Mouse (Mus musculus) retina, postnatal 1 day (tissue): ENCODE results near the gene Ptms.

Experiments
- DNase-seq: peaks from one replicate; pipeline ENCODE4 v3.0.0-alpha.2; 2012

Gene Ptms

DNA sequence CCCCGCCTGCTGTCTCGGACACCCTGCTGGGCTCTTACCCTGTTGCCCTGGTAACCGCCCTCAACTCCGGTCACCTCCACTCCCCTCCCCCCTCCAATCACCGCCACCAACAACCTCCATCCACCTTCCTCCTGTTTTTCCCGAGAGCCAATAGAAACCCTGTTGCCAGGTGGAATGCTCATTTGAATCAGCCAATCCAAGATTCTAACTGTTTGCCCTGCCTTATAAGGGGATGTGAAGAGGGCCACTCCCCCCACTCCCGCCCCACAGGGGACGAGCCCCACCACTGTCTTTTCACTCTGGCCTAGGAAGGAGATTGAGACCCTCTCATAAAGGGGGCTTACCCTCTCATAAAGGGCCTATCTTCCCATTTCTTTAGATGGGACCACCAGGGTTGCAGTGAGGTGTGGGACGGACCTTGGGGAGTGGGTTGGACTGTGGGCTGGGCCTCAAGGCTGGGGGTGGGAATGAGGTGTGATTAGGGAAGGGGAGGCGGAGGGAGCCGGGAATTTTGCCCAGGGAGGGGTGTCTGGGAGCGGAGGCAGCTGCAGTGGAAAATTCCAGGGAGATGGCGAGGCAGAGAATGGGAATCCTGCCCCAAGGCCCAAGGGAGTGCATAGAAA, at the start of gene Ptms:
TSS of gene Ptms (minus strand) at position 409 of the 623 bp plus-strand sequence.
- DNase-seq: peak; percentile 98

DNA sequence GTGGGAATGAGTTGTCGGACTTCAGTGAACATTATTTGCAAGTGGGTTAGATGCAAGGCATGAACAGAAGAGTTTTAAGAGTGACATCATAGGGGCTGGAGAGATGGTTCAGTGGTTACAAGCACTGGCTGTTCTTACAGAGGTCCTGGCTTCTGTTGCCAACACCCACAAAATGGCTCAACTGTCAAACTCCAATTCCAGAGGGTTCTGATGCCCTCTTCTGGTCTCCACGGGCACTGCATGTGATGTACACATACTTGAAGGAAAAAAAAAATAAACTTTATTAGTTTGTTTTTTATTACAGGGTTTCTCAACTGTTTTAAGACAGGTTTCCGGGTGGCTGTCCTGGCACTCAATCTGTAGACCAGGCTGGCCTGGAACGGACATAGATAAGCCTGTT, 47.9 kb upstream of the Ptms start:
- DNase-seq: peak; percentile 68

DNA sequence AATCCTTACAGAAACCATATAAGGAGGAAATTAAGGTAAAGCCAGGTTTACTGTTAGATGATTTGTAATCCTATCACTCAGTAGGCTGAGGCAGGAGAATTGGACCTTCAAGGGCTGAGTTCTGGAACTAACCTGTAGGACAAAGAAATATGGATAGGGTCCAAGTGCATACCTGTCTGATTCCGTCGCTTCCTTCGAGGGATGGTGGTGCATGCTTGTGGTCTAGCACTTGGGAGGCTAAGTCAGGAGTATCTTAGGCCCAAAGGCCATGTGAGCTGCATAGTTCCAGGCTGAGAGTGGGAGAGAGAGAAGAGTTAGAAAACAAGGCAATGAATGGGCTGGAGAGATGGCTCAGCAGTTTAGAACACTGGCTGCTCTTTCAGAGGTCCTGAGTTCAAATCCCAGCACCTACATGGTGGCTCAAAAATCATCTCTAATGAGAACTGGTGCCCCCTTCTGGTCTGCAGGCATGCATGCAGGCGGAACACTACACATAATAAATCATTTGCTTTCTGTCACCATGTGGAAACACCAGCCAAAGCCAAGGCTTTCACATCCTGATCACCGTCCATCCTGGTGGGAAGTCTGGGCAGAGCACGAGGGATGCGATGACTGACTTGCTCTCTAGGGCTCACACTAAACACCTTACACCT, 46.7 kb upstream of the Ptms start:
- peak; percentile 23 for DNase-seq

DNA sequence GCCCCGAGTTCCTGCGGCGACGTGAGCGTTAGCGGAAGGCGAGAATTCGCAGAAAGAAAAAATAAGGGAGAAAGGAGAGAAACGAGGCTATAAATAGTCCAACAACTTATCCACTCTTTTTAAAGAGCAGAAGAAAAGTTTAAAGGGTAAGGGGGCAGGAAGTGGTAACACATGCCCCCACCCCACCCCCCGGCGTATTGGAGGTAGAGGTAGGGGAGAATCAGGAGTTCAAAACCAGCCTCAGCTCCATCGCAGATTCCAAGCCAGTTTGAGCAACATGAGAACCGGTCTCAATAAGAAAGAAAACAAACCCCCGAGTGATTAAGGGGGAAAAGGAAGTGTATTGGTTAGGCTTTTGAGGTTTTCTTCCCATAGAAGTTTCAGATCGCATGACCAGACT, 45.8 kb upstream of the Ptms start:
- DNase-seq: no peak

DNA sequence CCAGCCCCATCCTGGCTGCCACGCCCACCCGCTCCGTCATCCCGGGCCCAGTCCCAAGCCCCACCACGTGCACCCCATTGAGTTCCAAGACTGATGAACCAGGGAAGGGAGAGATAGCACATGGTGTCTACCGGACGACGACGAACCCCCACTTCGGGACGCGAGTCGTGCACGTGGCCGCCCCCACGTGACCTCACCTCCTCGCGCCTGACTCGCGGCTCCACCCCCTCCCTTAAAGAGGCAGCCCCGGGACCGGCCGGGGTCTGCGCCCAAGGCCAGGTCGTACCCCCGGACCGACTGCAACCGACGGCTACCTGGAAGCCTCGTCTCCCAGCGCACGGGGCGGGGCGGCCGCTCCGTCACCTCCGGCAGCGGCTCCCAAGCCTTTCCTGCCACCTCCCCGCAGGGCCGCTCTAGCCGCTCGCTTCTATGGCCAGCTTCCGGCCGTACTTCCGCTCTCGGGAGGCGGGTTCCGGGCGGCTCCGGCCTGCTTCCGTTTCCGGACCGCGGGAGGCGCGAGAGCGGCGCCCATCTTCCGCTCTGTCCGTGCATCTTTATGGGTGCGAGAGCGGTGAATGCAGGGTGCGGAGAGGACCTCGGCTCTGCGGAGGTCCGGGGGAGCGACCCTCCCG, 45.3 kb upstream of the Ptms start, which contains the start of gene Cops7a:
TSS of gene Cops7a (minus strand) at position 451 of the 632 bp plus-strand sequence.
- peak; percentile 98 for DNase-seq

DNA sequence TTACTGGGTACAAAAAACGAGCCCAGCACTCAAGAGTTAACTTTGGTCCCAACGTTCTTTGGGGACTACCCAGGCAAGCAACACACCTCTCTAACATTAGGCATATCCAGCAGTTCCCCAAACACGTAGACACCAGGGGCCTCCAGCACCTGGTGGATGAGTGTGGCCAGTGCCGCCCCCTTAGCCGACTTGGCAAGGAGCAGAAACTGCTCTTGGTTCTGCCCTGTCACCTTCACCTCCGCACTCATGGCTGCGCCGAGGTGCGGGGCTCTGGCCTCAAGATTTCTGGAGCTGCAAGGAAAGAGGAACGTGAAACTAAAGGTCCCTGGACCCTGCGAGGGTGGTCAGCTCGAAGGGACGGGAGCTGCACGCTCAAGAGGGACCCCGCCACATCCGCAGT, 44.7 kb upstream of the Ptms start:
- no peak for DNase-seq

DNA sequence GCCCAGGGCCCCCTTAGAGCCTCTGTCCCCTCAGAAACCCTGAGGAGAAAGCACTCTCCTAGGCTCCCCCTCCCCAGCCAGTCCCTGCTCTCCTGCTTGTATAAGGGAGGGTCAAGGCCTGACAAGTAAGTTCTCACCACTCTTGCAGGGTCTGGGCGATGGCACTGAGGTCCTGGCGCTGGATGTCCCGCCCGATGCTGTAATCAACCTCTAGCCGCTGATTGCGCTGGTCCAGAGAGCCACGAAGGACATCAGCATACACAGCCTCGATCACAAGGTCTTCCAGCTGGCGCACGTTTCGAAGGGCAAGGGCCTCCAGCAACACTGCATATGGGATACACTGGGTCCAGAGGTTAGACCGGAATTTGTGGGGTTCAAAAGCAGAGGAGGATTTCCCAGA, 41.1 kb upstream of the Ptms start:
- DNase-seq: no peak

DNA sequence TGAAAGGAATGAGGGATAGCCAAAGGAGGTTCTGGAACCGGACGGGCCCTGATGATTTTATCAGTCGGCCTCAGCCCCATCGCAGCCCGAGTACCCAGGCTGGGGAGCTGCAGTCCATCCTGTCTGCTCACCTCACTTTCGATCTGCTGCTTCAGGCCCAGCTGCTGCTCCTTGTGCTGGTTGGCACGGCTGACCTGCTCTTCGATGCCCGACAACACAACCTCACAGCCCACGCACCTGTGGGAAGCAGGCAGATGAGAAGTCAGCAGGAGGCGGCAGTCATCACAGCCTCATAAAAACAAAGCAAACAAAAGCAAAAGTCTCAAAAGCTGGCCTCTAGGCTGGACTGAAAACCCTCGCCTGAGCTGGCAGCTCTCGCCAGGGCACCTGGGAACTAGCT, 40.1 kb upstream of the Ptms start:
- DNase-seq: no peak

DNA sequence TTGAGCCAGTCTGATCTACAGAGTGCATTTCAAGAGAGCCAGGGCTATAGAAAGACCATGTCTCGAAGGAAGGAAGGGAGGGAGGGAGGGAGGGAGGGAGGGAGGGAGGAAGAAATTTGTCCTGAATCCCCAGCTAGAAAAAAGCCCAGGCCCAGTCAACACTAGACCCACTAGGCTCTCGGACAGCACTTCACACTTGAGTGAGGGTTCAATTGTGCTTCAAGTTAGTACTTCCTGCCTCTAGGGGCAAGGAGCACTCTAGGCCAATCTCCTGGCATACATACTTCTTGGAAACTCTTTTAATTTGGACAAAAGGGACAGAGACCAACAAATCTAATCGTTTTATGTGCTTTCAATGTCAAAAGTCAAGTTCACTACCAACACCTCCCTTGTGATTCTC, 38.2 kb upstream of the Ptms start:
- no peak for DNase-seq

DNA sequence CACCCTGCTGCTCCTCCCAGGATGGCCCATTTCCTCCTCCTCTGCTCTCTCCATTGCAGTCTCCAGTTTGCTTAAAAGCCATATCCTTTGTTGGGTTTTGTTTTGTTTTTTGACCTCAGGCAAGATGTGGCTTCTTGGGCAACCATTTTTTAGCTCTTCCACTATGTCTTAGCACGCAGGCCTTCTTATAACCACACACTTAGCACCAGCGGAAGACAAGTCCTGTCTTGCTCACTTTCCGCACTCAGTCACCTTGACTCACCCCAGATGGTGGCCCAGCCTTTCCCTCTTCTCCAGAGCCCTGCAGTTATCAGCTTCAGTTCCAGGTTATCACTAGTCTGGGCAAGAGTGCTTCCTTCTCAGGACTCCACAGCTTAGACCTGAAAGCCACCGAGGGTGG, 35.3 kb upstream of the Ptms start:
- no peak for DNase-seq

DNA sequence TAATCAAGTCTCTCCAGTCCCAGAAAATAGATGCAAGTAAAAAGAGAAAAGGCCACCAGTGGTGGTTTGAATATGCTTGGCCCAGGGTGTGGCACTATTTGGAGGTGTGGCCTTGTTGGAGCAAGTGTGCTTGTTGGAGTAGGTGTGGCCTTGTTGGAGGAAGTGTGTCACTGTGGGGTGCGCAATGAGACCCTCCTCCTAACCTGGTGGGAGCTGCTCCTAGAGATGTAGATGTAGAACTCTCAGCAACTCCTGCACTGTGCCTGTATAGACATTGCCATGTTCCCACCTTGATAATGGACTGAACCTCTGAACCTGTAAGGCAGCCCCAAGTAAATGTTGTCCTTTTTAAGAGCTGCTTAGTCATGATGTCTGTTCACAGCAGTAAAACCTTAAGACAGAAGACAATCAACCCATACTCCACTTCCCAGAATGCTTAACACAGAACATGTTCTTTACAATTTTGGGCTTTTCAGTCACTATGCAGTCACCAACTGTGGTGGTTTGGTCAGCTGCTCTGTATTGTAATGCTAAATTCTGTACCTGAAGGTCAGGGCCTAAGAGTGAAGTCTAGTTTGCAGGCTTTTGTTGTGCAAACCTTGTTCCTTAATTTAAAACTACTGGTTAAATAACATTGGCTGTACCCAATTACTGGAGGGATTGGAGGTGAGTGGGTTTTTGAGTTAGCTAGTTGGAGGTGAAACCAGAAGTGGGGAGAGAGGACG, 34.2 kb upstream of the Ptms start:
- no peak for DNase-seq

DNA sequence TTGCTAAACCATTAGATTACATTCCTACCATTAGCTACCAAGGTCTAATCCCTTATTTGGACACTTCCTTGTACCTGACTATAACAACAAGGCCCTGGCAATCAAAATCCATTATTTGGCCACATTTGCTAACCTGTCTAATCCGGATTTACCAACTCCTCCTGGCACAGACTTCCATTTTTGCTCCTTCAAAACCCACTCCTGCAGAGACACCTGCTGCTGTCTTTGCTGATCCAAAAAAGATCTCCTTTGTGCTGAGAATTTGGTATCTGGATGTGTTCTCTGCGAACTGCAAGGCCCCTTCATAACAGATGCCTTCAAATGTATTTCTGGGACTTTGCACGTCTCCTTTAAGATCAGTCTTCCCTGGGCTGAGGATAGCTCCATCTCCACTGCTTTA, 23.6 kb upstream of the Ptms start:
- DNase-seq: no peak

DNA sequence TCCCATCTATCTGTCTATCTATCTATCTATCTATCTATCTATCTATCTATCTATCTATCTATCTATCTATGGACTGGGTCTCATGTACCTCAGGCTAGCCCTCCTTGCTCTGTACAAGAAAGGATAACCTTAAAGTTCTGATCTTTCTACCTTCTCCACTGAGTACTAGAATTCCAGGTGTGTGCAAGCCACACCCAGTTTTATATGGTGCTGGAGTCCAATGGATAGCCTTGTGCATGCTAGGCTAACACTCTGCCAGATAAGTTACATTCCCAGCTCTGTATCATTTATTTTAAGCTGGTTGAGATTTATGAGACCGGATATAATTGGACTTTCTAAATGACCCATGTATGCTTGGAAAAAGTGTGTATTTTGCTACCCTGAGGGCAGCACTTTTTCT, 21.8 kb upstream of the Ptms start:
- no peak for DNase-seq

DNA sequence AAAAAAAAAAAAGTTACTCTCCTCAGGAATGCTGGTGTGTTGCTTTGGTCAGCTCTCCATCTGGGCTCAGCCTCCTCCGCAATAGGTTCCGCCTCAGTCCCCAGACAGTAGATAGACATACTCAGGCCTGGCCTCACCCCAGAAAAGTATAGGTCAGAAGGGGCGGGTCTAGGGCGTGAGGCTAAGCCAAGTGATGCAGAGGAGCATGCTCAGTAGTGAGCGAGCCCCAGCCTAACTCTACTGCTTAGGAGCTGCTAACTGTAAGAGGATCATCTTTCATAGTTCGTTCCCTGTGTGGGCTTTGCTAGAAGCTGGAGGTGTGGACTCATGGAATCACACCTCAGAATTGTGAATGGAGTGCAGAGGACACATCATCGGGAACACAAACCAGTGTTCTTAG, 18.7 kb upstream of the Ptms start:
- DNase-seq: no peak

DNA sequence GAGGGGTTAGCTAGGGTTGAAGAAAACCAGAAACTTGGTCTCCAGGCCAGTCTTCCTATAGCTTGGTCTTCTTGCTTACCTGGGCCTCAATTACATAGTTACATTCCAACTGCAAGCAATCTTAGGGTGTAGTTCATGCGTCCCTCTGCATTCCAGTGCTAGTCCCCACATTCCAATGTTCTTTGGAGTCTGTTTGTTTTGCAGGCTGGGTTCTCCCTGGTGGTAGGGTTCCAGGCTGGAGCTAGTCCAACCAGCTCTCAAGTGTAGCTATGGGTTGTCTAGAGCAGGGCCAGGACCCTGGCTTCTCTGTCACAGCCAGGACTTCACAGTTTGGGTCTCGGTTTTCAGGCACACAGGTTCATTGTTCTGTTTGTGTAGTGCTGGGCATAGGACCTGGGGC, 17.6 kb upstream of the Ptms start:
- DNase-seq: no peak

DNA sequence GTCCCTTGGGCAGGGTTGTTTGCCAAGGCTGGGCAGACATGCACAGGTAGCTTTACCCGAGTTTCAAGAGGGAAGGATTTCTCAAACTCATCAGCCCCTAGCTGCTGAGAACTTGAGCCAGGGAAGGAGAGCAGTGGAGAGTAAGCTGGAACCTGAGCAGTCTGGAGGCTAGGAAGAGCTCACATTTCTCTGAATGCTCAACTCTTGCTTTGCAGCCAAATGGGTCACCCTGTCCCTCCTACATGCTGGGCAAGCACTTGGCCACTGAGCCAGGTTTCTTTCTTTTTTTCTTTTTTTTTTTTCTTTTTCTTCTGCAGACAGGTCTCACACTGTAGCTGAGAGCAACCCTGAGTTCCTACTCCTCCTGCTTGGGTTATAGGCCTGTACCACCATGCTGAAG, 16.8 kb upstream of the Ptms start:
- DNase-seq: no peak

DNA sequence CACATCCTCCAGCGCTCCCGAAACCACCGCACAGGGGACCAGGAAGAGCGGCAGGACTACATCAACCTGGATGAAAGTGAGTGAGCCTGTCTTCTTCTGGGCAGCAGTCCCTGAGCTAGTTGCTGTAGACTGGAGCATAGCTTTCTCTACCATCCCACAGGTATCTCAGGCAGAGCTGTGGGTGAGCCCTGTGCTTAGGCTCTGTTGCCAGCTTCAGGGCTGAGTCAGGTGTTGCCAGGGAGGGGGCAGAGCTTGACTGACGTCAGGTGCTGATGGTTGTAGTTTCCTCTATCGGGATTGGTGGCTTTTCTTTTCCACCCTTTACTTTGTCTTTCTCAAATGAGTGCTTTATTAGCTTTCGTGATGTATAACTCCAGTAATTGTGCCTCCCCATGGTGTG, 14.8 kb upstream of the Ptms start:
- DNase-seq: no peak

DNA sequence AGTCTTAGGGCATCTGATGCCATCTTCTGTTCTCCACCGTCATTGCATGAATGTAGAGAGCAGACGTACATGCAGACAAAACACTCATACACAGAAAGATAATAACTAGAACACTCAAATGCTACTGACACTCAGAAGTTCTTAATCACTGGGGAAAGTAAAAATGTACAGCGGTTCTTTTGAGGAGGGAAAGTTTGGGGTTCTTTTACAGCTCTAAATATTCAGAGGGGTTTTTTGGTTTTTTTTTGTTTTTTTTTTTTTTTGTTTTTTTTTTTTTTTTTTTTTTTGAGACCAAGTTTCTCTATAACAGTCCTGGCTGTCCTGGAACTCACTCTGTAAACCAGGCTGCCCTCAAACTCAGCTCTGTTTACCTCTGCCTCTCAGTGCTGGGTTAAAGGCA, 13.2 kb upstream of the Ptms start:
- DNase-seq: no peak

DNA sequence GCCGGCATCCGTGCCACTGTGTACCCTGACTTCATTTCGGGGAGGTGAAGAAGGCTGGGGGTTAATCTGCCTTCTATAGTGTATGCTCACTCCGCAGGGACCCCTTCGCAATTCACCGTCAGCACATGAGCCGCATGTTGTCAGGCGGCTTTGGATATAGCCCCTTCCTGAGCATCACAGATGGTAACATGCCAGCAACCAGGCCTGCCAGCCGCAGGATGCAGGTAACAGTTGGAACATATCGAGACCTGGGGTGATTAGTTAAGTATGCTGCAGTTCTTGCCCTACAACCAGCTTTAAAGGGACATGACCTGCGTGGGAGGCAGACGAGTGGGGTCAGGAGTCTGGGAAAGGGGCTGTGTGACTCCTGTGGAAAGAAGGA, 12.4 kb upstream of the Ptms start:
- no peak for DNase-seq

DNA sequence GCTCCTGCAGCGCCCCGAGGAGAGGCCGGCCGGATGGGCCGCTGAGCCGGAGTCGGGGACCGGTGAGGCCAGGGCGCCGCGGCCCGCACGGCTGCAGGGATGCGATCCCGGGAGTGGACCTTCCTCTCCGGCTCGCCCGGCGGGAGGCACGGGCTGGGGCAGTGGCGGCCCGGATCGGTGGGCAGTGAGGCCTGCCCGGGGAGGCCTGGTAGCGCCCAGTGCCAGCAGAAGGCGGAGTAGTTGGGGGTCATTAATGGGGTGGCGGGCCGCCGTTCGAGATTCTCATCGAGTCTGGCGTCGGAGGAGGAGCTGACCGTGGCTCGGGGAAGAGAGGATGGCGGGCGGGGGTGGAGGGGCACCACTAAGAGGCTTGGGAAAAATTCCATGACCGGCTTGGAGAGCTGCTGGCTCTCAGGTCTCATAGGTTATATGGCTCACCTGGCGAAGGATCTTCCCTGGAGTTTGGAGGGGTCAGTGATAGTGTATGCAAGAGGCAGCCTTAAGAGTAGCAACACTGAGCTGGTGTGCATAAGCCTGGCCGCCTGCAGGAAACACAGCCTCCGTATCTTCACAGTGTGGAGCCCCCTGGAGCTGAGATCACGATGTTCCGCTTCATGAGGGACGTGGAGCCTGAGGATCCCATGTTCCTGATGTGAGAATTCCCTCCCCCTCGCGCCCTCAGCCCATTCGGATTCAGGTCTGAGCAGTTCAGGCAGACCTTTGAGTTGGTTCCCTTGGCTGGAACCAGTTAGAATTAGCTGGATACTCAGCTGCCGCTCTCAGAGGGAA, 11.8 kb upstream of the Ptms start:
- DNase-seq: peak; percentile 68

DNA sequence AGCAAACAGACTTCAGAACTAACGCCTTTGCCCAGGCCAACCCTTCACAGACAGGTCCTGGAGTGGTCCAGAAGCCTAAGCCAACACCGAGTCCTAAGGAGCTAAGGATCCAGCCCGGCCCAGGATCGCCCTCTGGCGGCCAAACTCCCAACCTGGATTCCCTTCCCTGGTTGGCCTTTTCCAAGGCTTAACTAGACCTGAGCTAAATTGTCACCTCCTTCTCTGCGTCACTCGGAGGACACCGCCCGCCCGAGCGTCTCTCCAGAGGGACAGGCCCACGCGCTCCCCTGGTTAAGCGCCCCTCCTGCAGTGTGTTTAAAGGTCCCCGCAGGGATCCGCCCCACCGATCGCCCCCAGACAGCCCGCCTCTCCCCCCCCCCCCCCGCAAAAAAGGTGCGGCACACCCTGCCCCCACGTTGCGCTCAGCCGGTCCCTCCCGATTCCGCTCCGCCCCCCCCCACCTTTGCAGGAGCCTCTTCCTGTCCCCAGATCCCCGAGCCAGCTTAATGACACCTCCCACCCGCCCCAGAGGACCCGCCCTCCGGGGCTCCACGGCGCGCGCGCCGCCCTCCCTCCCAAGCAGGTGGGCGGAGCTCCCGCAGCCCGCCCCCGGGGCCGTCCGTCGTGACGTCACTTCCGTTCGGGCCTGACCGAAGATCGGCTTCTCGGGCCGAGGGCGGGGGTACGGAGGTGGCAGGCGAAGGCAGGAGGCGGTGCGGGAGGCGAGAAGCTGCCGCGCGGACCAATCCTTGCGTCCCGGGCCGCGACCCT, 11.0 kb upstream of the Ptms start, which contains the start of gene Mlf2:
TSS of gene Mlf2 (plus strand) at position 633 of the 771 bp plus-strand sequence.
- DNase-seq: peak; percentile 99

DNA sequence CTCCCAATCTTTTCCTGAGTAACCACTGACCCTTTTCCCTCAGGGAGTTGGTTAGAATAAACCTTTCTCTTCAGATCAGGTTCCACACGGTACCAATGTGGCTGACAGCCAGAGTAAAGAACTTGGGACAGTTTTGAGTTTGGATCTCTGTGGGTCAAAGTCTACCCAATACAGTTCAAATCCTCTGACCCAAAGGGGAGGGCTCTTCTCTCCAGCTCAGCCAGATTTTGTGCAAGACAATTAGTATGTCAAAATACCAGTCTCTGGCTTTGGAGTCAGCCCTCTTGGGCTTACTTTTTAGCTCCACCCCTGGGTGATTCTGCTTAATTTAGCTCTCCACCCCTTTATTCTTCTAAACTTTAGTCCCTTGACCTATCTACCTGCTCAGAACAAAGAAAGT, 10.3 kb upstream of the Ptms start:
- no peak for DNase-seq
